Mouse (Mus musculus) brown adipose tissue, adult 24 weeks (tissue): ENCODE data around the gene Gm12887. TPM values are rescaled to one million over a fixed set of nuclear protein-coding genes. Genes with fewer than 3 reads are reported as not detected.

ENCODE experiments used
- H3K27ac ChIP-seq: fragments of 200-500 bp; replicated peaks from 2 replicates; pipeline ENCODE4 v1.5.1; 2012; ENCODE audit warnings: low read depth, mild to moderate bottlenecking, low read length
- H3K4me1 ChIP-seq: fragments of 200-500 bp; 2 replicates; pipeline ENCODE4 v1.6.1; 2012; ENCODE audit warnings: low read length, mixed read lengths; ENCODE audit not compliant: control insufficient read depth, insufficient read depth, insufficient read length
- H3K4me3 ChIP-seq: fragments of 200-500 bp; 2 replicates; pipeline ENCODE4 v1.5.1; 2012; ENCODE audit warnings: low read depth, mild to moderate bottlenecking, low read length, moderate library complexity; ENCODE audit not compliant: insufficient read depth
- polyA plus RNA-seq: library from polyadenylated mRNA; stranded (reverse); fragments of >200 nt; gene quantifications from 2 replicates; pipeline ENCODE4 v1.2.4, GENCODE M21; 2012; ENCODE audit not compliant: missing spikeins, insufficient read depth, insufficient read length

Gm12887 gene
- not detected in 2 replicates for polyA plus RNA-seq

GRCm38 (mm10) chr4:121622003-121622402 lies at the start of gene Gm12887:
Gene Gm12887 (minus strand): TSS chr4:121622103.
- Histone ChIP-seq H3K27ac (no peak within 1 kb of the TSS), H3K4me3 (no peak within 1 kb of the TSS), H3K4me1 (no peaks in the 10 kb centered on the region)

GRCm38 (mm10) chr4:121657040-121657439 lies 35.1 kb upstream of the Gm12887 start:
- Histone ChIP-seq H3K4me1 (no peaks in the 10 kb centered on the region), H3K4me3 (no peak overlapping the region), H3K27ac (no peak overlapping the region)

Other genes with a start within 250 kb of the Gm12887 start
- not detected in 2 replicates for gene Gm12886, start 199.0 kb downstream of the Gm12887 start, polyA plus RNA-seq